Mouse (Mus musculus) CH12F3 (cell line): Measurements from ENCODE around the gene Jam3.
"Not testable (repeated sequence)": the region's sequence is repeated elsewhere in the genome, so short reads cannot be mapped to it uniquely, and the experiment has no call there.

Experiments
- in situ Hi-C: fragments of 300-500 bp; cut with MboI; formaldehyde crosslinking; loops from 2 replicates; pipeline ENCODE4 v1.14.3; 2020; ENCODE audit warnings: low sequenced_read_pairs

The Jam3 gene

GRCm38 (mm10) chr9:27172839-27173238 is 17.6 kb upstream of the Jam3 start:
- in situ Hi-C loops: no loop called here

GRCm38 (mm10) chr9:27170726-27171125 is 15.5 kb upstream of the Jam3 start:
- in situ Hi-C loops: no loop called here

GRCm38 (mm10) chr9:27166981-27167380 is 11.8 kb upstream of the Jam3 start:
- in situ Hi-C loops: no loop called here

GRCm38 (mm10) chr9:27165596-27165995 is 10.4 kb upstream of the Jam3 start:
- in situ Hi-C loops: no loop called here

GRCm38 (mm10) chr9:27164957-27165356 is 9.7 kb upstream of the Jam3 start:
- in situ Hi-C loops: no loop called here

- in situ Hi-C loops: not testable (repeated sequence)
Measured at GRCm38 (mm10) chr9:27163661-27164060, 8.4 kb upstream of the Jam3 start.

- in situ Hi-C loops: no loop called here
Measured at GRCm38 (mm10) chr9:27153861-27154260, 1.4 kb downstream of the Jam3 start.

GRCm38 (mm10) chr9:27149836-27150235 is 5.4 kb downstream of the Jam3 start:
- in situ Hi-C loops: no loop called here

- in situ Hi-C loops: no loop called here
Measured at GRCm38 (mm10) chr9:27148631-27149471, 6.4 kb downstream of the Jam3 start.

- in situ Hi-C loops: no loop called here
Measured at GRCm38 (mm10) chr9:27147946-27148345, 7.3 kb downstream of the Jam3 start.

GRCm38 (mm10) chr9:27146826-27147225 is 8.4 kb downstream of the Jam3 start:
- in situ Hi-C loops: no loop called here

GRCm38 (mm10) chr9:27144996-27145395 is 10.2 kb downstream of the Jam3 start:
- in situ Hi-C loops: no loop called here

- in situ Hi-C loops: no loop called here
Measured at GRCm38 (mm10) chr9:27144271-27144840, 10.9 kb downstream of the Jam3 start.

- in situ Hi-C loops: no loop called here
Measured at GRCm38 (mm10) chr9:27140432-27141065, 14.7 kb downstream of the Jam3 start.

- in situ Hi-C loops: no loop called here
Measured at GRCm38 (mm10) chr9:27136651-27137050, 18.6 kb downstream of the Jam3 start.

GRCm38 (mm10) chr9:27135372-27135771 is 19.8 kb downstream of the Jam3 start:
- in situ Hi-C loops: no loop called here

- in situ Hi-C loops: no loop called here
Measured at GRCm38 (mm10) chr9:27134410-27134809, 20.8 kb downstream of the Jam3 start.

- in situ Hi-C loops: no loop called here
Measured at GRCm38 (mm10) chr9:27128629-27129028, 26.6 kb downstream of the Jam3 start.

GRCm38 (mm10) chr9:27126543-27126942 is 28.7 kb downstream of the Jam3 start:
- in situ Hi-C loops: no loop called here

- in situ Hi-C loops: no loop called here
Measured at GRCm38 (mm10) chr9:27125450-27125849, 29.8 kb downstream of the Jam3 start.

- in situ Hi-C loops: no loop called here
Measured at GRCm38 (mm10) chr9:27123947-27124346, 31.3 kb downstream of the Jam3 start.

- in situ Hi-C loops: no loop called here
Measured at GRCm38 (mm10) chr9:27122963-27123362, 32.3 kb downstream of the Jam3 start.
